Mouse (Mus musculus): Measurements from ENCODE around the gene Musk. TPM values are rescaled to one million over a fixed set of nuclear protein-coding genes. Genes with fewer than 3 reads are reported as not detected.

The Musk gene
- total and polyA plus RNA-seq, 2 experiments from 2014 or later, result 0.19 to 0.73 TPM

- 85% methylated on average over 9 of the region's 9 CpGs for WGBS
- ATAC-seq, result no peak
- no peak for TF ChIP-seq CTCF (IDR thresholded peaks at IDR 0.05; ENCODE audit: low read depth)
These were observed 769 bp downstream of the Musk start for GRCm38 (mm10) chr4:58286368-58287090.

GRCm38 (mm10) chr4:58288753-58289152 is 3.0 kb downstream of the Musk start:
- ATAC-seq (no peak), DNase-seq (no peak)
- Histone ChIP-seq H3K4me1 (ENCODE audit: insufficient read depth) (no peaks in the 10 kb centered on the region), H3K9me3 (ENCODE audit: low read length) (no peaks in the 10 kb centered on the region), H3K36me3 (ENCODE audit: insufficient read depth) (no peaks in the 10 kb centered on the region), H3K27me3 (ENCODE audit: insufficient read depth, low read length) (no peaks in the 10 kb centered on the region), H3K4me3 (ENCODE audit: low read depth, low read length) (no peak overlapping the region), H3K9ac (no peak overlapping the region), H3K4me2 (ENCODE audit: low read depth) (no peak overlapping the region), H3K27ac (ENCODE audit: low read depth, low read length) (no peak overlapping the region)
- no peak for TF ChIP-seq CTCF (IDR thresholded peaks at IDR 0.05; ENCODE audit: low read depth)
- whole genome bisulfite sequencing, result 83% methylated on average over 5 of the region's 5 CpGs

More at GRCm38 (mm10) chr4:58286368-58287090, 769 bp downstream of the Musk start:
- H3K4me3 ChIP-seq (ENCODE audit: low read depth, low read length), result no peak overlapping the region
- DNase-seq, result no peak
- H3K4me1 ChIP-seq (ENCODE audit: insufficient read depth), result no peaks in the 10 kb centered on the region
- H3K4me2 ChIP-seq (ENCODE audit: low read depth), result no peak overlapping the region
- H3K27ac ChIP-seq (ENCODE audit: low read depth, low read length), result no peak overlapping the region
- no peaks in the 10 kb centered on the region for H3K9me3 ChIP-seq (ENCODE audit: low read length)
- H3K27me3 ChIP-seq (ENCODE audit: insufficient read depth, low read length), result no peaks in the 10 kb centered on the region
- H3K9ac ChIP-seq, result no peak overlapping the region
- no peaks in the 10 kb centered on the region for H3K36me3 ChIP-seq (ENCODE audit: insufficient read depth)

- no peak for TF ChIP-seq CTCF (IDR thresholded peaks at IDR 0.05; ENCODE audit: low read depth)
- Histone ChIP-seq H3K4me1 (ENCODE audit: insufficient read depth) (no peaks in the 10 kb centered on the region), H3K27me3 (ENCODE audit: insufficient read depth, low read length) (no peaks in the 10 kb centered on the region), H3K4me2 (ENCODE audit: low read depth) (no peak overlapping the region), H3K27ac (ENCODE audit: low read depth, low read length) (no peak overlapping the region), H3K9me3 (ENCODE audit: low read length) (no peaks in the 10 kb centered on the region), H3K4me3 (ENCODE audit: low read depth, low read length) (no peak overlapping the region), H3K36me3 (ENCODE audit: insufficient read depth) (no peaks in the 10 kb centered on the region), H3K9ac (no peak overlapping the region)
- WGBS, result 50% methylated on average over 1 of the region's 1 CpGs
- DNase-seq (no peak), ATAC-seq (no peak)
These were observed 6.1 kb downstream of the Musk start for GRCm38 (mm10) chr4:58291828-58292227.

GRCm38 (mm10) chr4:58293099-58293498 is 7.3 kb downstream of the Musk start:
- WGBS, result 90% methylated on average over 3 of the region's 3 CpGs
- no peak for ATAC-seq
- no peaks in the 10 kb centered on the region for H3K36me3 ChIP-seq (ENCODE audit: insufficient read depth)
- H3K9me3 ChIP-seq (ENCODE audit: low read length), result no peaks in the 10 kb centered on the region
- DNase-seq, result no peak
- H3K9ac ChIP-seq, result no peak overlapping the region
- no peak overlapping the region for H3K27ac ChIP-seq (ENCODE audit: low read depth, low read length)
- no peak overlapping the region for H3K4me3 ChIP-seq (ENCODE audit: low read depth, low read length)
- H3K27me3 ChIP-seq (ENCODE audit: insufficient read depth, low read length), result no peaks in the 10 kb centered on the region
- no peak for TF ChIP-seq CTCF (IDR thresholded peaks at IDR 0.05; ENCODE audit: low read depth)
- H3K4me1 ChIP-seq (ENCODE audit: insufficient read depth), result no peaks in the 10 kb centered on the region
- no peak overlapping the region for H3K4me2 ChIP-seq (ENCODE audit: low read depth)

- H3K27me3 ChIP-seq (ENCODE audit: insufficient read depth, low read length), result no peaks in the 10 kb centered on the region
- no peak overlapping the region for H3K27ac ChIP-seq (ENCODE audit: low read depth, low read length)
- 92% methylated on average over 5 of the region's 5 CpGs for WGBS
- DNase-seq (no peak), ATAC-seq (no peak)
- no peak overlapping the region for H3K4me3 ChIP-seq (ENCODE audit: low read depth, low read length)
- no peaks in the 10 kb centered on the region for H3K9me3 ChIP-seq (ENCODE audit: low read length)
- H3K36me3 ChIP-seq (ENCODE audit: insufficient read depth), result no peaks in the 10 kb centered on the region
- TF ChIP-seq CTCF (IDR thresholded peaks at IDR 0.05; ENCODE audit: low read depth), result no peak
- no peak overlapping the region for H3K9ac ChIP-seq
- no peaks in the 10 kb centered on the region for H3K4me1 ChIP-seq (ENCODE audit: insufficient read depth)
- no peak overlapping the region for H3K4me2 ChIP-seq (ENCODE audit: low read depth)
These were observed 18.1 kb downstream of the Musk start for GRCm38 (mm10) chr4:58303862-58304261.

- Histone ChIP-seq H3K27ac (ENCODE audit: low read depth, low read length) (no peak overlapping the region), H3K4me2 (ENCODE audit: low read depth) (no peak overlapping the region), H3K36me3 (ENCODE audit: insufficient read depth) (no peaks in the 10 kb centered on the region), H3K4me3 (ENCODE audit: low read depth, low read length) (no peak overlapping the region), H3K9ac (no peak overlapping the region), H3K4me1 (ENCODE audit: insufficient read depth) (no peaks in the 10 kb centered on the region), H3K9me3 (ENCODE audit: low read length) (no peaks in the 10 kb centered on the region), H3K27me3 (ENCODE audit: insufficient read depth, low read length) (no peaks in the 10 kb centered on the region)
- ATAC-seq, result no peak
- DNase-seq, result no peak
- 43% methylated on average over 7 of the region's 7 CpGs for WGBS
- TF ChIP-seq CTCF (IDR thresholded peaks at IDR 0.05; ENCODE audit: low read depth), result no peak
These were observed 18.8 kb downstream of the Musk start for GRCm38 (mm10) chr4:58304564-58304963.

GRCm38 (mm10) chr4:58307421-58307820 is 21.7 kb downstream of the Musk start:
- Histone ChIP-seq H3K4me3 (ENCODE audit: low read depth, low read length) (no peak overlapping the region), H3K4me2 (ENCODE audit: low read depth) (no peak overlapping the region), H3K9me3 (ENCODE audit: low read length) (no peaks in the 10 kb centered on the region), H3K36me3 (ENCODE audit: insufficient read depth) (no peaks in the 10 kb centered on the region), H3K9ac (no peak overlapping the region), H3K4me1 (ENCODE audit: insufficient read depth) (no peaks in the 10 kb centered on the region), H3K27me3 (ENCODE audit: insufficient read depth, low read length) (no peaks in the 10 kb centered on the region), H3K27ac (ENCODE audit: low read depth, low read length) (no peak overlapping the region)
- 73% methylated on average over 2 of the region's 2 CpGs for WGBS
- no peak for TF ChIP-seq CTCF (IDR thresholded peaks at IDR 0.05; ENCODE audit: low read depth)
- DNase-seq, result no peak
- no peak for ATAC-seq

All from forebrain, postnatal 0 days (tissue).